Mouse (Mus musculus) midbrain, embryonic 11.5 days (tissue): ENCODE results near the gene Mrps30. TPM values are rescaled to one million over a fixed set of nuclear protein-coding genes. Genes with fewer than 3 reads are reported as not detected.
A peak's percentile ranks its signal among the peaks of the same experiment; 100 is the strongest.

Experiments used
- ATAC-seq: fragments of 200-750 bp; cut with Nextera tagmentation; 2 replicates; pipeline ENCODE4 v1.8.0; 2017; ENCODE audit warnings: moderate TSS enrichment, moderate library complexity; ENCODE audit not compliant: low FRiP score
- DNase-seq: peaks from one replicate; pipeline ENCODE4 v3.0.0; 2015; ENCODE audit warnings: low spot score; ENCODE audit errors: missing footprints
- H3K27ac ChIP-seq: fragments of 300-500 bp; sonication (generic); 2 replicates; pipeline ENCODE4 v1.5.1; 2014; ENCODE audit warnings: low read depth, low read length
- H3K27me3 ChIP-seq: fragments of 300-500 bp; sonication (generic); 2 replicates; pipeline ENCODE4 v1.6.1; 2014; ENCODE audit warnings: mild to moderate bottlenecking, low read length, moderate library complexity, mixed read lengths; ENCODE audit not compliant: control insufficient read depth, insufficient read depth
- H3K36me3 ChIP-seq: fragments of 300-500 bp; sonication (generic); 2 replicates; pipeline ENCODE4 v1.6.1; 2014; ENCODE audit warnings: mild to moderate bottlenecking, low read length, moderate library complexity, mixed read lengths; ENCODE audit not compliant: control insufficient read depth, insufficient read depth
- H3K4me1 ChIP-seq: fragments of 300-500 bp; sonication (generic); 2 replicates; pipeline ENCODE4 v1.6.1; 2014; ENCODE audit warnings: low read length; ENCODE audit not compliant: control insufficient read depth, insufficient read depth
- H3K4me2 ChIP-seq: fragments of 300-500 bp; sonication (generic); 2 replicates; pipeline ENCODE4 v1.6.1; 2014; ENCODE audit warnings: mild to moderate bottlenecking, moderate library complexity
- H3K4me3 ChIP-seq: fragments of 300-500 bp; sonication (generic); 2 replicates; pipeline ENCODE4 v1.5.1; 2014; ENCODE audit warnings: low read depth, low read length
- H3K9ac ChIP-seq: fragments of 300-500 bp; sonication (generic); 2 replicates; pipeline ENCODE4 v1.6.1; 2014; ENCODE audit warnings: low read length
- H3K9me3 ChIP-seq: fragments of 300-500 bp; sonication (generic); 2 replicates; pipeline ENCODE4 v1.6.1; 2016; ENCODE audit warnings: low read length; ENCODE audit not compliant: control insufficient read depth
- WGBS: fragments of 180-500 bp; shearing (Covaris S2); extraction: QIAGEN DNeasy Blood & Tissue Kit; methylation state at CpG from one replicate; pipeline ENCODE4 v1.1.7; 2014; 5-methylcytosine and 5-hydroxymethylcytosine counted together
- polyA plus RNA-seq: library from polyadenylated mRNA; unstranded; fragments of >200 nt; fragmentation: Nextera tagmentation; extraction: Ambion mirVana; gene quantifications from 2 replicates; pipeline ENCODE4 v1.2.1, GENCODE M21; 2014

The Mrps30 gene
- polyA plus RNA-seq, 1 experiment from 2014 or later = 38.8 TPM

- Histone ChIP-seq H3K4me2 (no peak overlapping the region), H3K36me3 (peaks cover 9% of the 10 kb centered on the region), H3K27ac (no peak overlapping the region), H3K9ac (no peak overlapping the region), H3K27me3 (no peaks in the 10 kb centered on the region), H3K9me3 (no peaks in the 10 kb centered on the region), H3K4me3 (no peak overlapping the region), H3K4me1 (no peaks in the 10 kb centered on the region)
- 81% methylated on average over 10 of the region's 10 CpGs for WGBS
- no peak for DNase-seq
- ATAC-seq = no peak
Measured at GRCm38 (mm10) chr13:118380381-118380780, 6.7 kb downstream of the Mrps30 start.

GRCm38 (mm10) chr13:118379155-118379554 lies 7.9 kb downstream of the Mrps30 start:
- Histone ChIP-seq H3K27ac (no peak overlapping the region), H3K9me3 (no peaks in the 10 kb centered on the region), H3K9ac (no peak overlapping the region), H3K27me3 (no peaks in the 10 kb centered on the region), H3K4me2 (no peak overlapping the region), H3K4me1 (no peaks in the 10 kb centered on the region), H3K36me3 (peaks cover 9% of the 10 kb centered on the region), H3K4me3 (no peak overlapping the region)
- DNase-seq (peak; percentile 97), ATAC-seq (no peak)
- WGBS = 81% methylated on average over 1 of the region's 1 CpGs

GRCm38 (mm10) chr13:118372871-118373270 lies 14.2 kb downstream of the Mrps30 start:
- Histone ChIP-seq H3K27me3 (no peaks in the 10 kb centered on the region), H3K9me3 (no peaks in the 10 kb centered on the region), H3K4me2 (no peak overlapping the region), H3K36me3 (no peaks in the 10 kb centered on the region), H3K27ac (no peak overlapping the region), H3K4me3 (no peak overlapping the region), H3K4me1 (no peaks in the 10 kb centered on the region), H3K9ac (no peak overlapping the region)
- no peak for DNase-seq
- 89% methylated on average over 4 of the region's 4 CpGs for WGBS
- ATAC-seq = no peak

- no peak overlapping the region for H3K9ac ChIP-seq
- H3K4me1 ChIP-seq = no peaks in the 10 kb centered on the region
- H3K27ac ChIP-seq = no peak overlapping the region
- no peaks in the 10 kb centered on the region for H3K36me3 ChIP-seq
- no peak overlapping the region for H3K4me2 ChIP-seq
- no peak for DNase-seq
- 84% methylated on average over 1 of the region's 1 CpGs for WGBS
- H3K9me3 ChIP-seq = no peaks in the 10 kb centered on the region
- no peak for ATAC-seq
- no peaks in the 10 kb centered on the region for H3K27me3 ChIP-seq
- no peak overlapping the region for H3K4me3 ChIP-seq
Measured at GRCm38 (mm10) chr13:118365774-118366173, 21.3 kb downstream of the Mrps30 start.

GRCm38 (mm10) chr13:118363342-118363741 lies 23.7 kb downstream of the Mrps30 start:
- Histone ChIP-seq H3K4me3 (no peak overlapping the region), H3K4me1 (no peaks in the 10 kb centered on the region), H3K27ac (no peak overlapping the region), H3K4me2 (no peak overlapping the region), H3K27me3 (no peaks in the 10 kb centered on the region), H3K9me3 (no peaks in the 10 kb centered on the region), H3K9ac (no peak overlapping the region), H3K36me3 (no peaks in the 10 kb centered on the region)
- DNase-seq (no peak), ATAC-seq (no peak)
- WGBS = 85% methylated on average over 6 of the region's 6 CpGs

- H3K27me3 ChIP-seq = no peaks in the 10 kb centered on the region
- no peaks in the 10 kb centered on the region for H3K36me3 ChIP-seq
- H3K9ac ChIP-seq = no peak overlapping the region
- DNase-seq (no peak), ATAC-seq (peak; percentile 49; the same call in 1 of the 2 replicates)
- no peaks in the 10 kb centered on the region for H3K4me1 ChIP-seq
- H3K4me3 ChIP-seq = no peak overlapping the region
- H3K9me3 ChIP-seq = no peaks in the 10 kb centered on the region
- no peak overlapping the region for H3K4me2 ChIP-seq
- no peak overlapping the region for H3K27ac ChIP-seq
- 88% methylated on average over 10 of the region's 10 CpGs for WGBS
Measured at GRCm38 (mm10) chr13:118350870-118351269, 36.2 kb downstream of the Mrps30 start.

GRCm38 (mm10) chr13:118350257-118350656 lies 36.8 kb downstream of the Mrps30 start:
- H3K27me3 ChIP-seq = no peaks in the 10 kb centered on the region
- H3K27ac ChIP-seq = no peak overlapping the region
- no peak overlapping the region for H3K9ac ChIP-seq
- WGBS = 27% methylated on average over 10 of the region's 10 CpGs
- H3K4me1 ChIP-seq = no peaks in the 10 kb centered on the region
- peak; percentile 90 for DNase-seq
- H3K36me3 ChIP-seq = no peaks in the 10 kb centered on the region
- no peaks in the 10 kb centered on the region for H3K9me3 ChIP-seq
- no peak overlapping the region for H3K4me3 ChIP-seq
- no peak overlapping the region for H3K4me2 ChIP-seq
- peak; percentile 40; the same call in 1 of the 2 replicates for ATAC-seq

Other genes starting within 250 kb of the Mrps30 start
- gene B430218F22Rik, start 622 bp downstream of the Mrps30 start, polyA plus RNA-seq = 0.41 and 0.94 TPM in 2 replicates